Mouse (Mus musculus): ENCODE data around the gene Slc41a2.
A peak's percentile ranks its signal among the peaks of the same experiment; 100 is the strongest.

Gene Slc41a2

DNA sequence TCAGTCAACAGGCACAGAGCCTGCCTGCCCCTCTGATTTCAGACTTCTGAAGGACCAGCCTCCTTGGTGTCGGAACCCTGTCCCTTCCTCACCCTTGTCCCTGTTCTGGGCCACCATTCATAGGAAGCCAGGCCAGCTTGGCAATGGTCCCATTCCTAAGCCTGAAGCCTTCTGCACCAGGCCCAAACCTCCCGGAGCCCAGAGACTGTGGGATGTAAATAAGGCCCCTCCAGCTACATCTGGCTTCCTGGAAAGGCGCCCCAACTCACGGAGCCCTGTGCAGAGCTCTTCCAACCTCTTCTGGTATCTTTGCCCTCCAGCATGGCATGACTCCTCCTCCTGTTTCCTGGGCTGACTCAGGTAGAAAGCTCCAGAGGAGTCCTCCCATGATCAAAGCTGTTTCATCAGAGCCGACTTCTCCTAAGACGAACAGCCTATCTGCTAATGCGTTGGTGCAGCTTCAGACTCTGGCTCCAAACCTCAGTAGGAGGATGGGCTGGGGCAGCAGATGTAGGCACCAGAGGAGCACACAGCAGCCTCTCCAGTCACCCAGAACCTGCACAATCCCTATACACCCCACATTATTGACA lies 153.1 kb downstream of the Slc41a2 start:
- peak; percentile 47 for DNase-seq (ENCODE audit: low spot score)

DNA sequence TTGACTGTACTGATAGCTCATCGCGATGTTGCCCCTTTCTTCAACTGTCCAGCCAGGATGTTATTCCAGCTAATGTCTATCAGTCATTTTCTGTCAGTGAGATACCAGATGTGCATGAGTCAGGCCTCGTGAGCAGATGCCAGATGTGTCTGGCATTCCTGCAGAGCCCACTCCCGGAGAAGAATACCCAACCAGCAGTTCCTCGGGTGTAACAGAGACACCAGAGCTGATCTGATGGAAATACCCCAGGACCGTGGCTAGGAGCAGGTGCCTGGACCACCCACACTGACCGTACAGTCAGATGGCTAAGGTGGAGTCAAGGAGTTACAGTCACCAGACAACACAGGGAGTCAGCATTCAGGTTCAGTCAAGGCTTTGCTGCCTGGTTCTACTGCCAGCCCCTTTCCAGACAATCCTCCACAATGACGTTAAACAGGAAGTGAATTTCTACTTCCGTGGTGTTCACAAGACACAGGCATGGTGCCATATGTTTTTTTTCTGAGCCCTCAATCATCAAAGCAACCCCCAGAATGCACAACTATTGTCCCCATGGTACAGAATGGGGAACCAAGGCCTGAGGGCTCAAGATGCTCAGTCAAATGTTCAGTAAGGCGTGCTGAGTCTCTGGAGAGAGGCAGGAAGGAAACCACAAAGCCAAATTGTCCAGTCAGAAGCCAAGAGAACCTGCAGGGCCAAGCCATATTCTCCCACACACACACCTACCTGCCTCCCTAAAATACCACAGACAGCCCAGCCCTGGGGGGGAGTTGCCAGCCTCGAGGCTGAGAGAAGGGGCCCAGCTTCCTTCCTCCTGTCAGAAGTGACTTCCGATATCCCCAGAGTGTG lies 153.8 kb downstream of the Slc41a2 start:
- no peak for DNase-seq (ENCODE audit: low spot score)

DNA sequence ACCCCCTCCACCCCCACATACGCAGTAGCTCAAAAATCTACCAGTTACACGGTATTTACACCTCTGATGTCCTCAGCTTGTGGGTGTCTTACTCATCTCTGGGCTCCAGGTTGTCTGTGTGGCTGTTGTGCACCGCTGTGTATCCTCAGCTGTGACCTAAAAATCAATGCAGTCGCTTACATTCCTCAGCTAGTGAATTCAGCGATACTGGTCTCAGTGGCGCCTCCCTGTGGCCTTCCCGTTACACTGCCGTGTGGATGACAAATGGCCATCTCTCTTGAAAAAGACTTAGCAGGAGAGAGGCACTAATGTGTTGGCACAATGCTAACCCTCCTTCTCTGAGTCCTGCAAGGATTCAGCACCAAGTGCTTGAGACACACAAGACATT lies 155.1 kb downstream of the Slc41a2 start:
- DNase-seq (ENCODE audit: low spot score), result peak; percentile 87

DNA sequence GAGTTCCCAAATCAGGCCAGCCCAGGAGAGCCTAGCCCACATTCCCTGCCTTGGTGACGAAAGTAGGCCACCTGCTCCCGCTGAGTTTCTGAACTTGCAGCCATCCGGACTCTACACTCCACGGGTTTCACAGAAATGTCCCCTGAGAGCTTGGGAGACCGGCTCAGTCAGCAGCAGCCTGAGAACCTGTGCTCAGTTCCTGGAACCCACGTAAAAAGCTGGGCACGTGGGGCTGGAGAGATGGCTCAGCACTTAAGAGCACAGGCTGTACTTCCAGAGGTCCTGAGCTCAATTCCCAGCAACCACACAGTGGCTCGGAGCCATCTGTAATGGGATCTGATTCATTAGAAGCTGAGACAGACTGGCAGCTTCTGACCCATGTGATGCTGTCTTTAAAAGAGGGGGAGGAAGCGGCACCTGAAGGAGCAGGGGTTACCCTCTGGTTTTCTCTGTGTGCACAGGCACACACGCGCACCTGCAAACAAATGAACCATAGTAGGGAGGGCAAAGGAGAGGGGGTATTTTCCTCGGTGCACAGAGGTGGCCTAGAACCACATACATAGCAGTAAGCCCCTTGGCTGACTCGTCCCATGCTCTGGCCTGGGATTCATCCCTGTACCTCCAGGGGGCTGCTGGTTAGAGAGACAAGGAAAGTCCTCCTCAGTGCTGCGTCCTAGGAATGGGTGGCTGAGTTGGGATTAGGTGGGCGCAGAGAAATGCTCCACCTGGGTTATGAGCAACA lies 155.7 kb downstream of the Slc41a2 start:
- DNase-seq (ENCODE audit: low spot score), result peak; percentile 55

Data from layer of hippocampus, adult 11-12 months (tissue).